Mouse (Mus musculus) neural tube, embryonic 10.5 days (tissue): ENCODE data around the gene Mpst.
A peak's percentile ranks its signal among the peaks of the same experiment; 100 is the strongest.

Source experiments
- DNase-seq: peaks from one replicate; pipeline ENCODE4 v3.0.0-alpha.2; 2017; ENCODE audit warnings: low spot score; ENCODE audit errors: extremely low spot score

Mpst gene

GRCm38 (mm10) chr15:78406293-78406934 is at the start of gene Mpst:
Gene Mpst (plus strand): TSS chr15:78406416.
- peak; percentile 92 for DNase-seq

- no peak for DNase-seq
Observed at GRCm38 (mm10) chr15:78365916-78366315, 40.3 kb upstream of the Mpst start.

- DNase-seq, result no peak
Observed at GRCm38 (mm10) chr15:78366875-78367274, 39.3 kb upstream of the Mpst start.

- no peak for DNase-seq
Observed at GRCm38 (mm10) chr15:78367811-78368210, 38.4 kb upstream of the Mpst start.

GRCm38 (mm10) chr15:78368926-78369346 is 37.3 kb upstream of the Mpst start:
- DNase-seq, result peak; percentile 52

- no peak for DNase-seq
Observed at GRCm38 (mm10) chr15:78369641-78370040, 36.6 kb upstream of the Mpst start.

GRCm38 (mm10) chr15:78372796-78373195 is 33.4 kb upstream of the Mpst start:
- no peak for DNase-seq

- DNase-seq, result no peak
Observed at GRCm38 (mm10) chr15:78374204-78374603, 32.0 kb upstream of the Mpst start.

- DNase-seq, result no peak
Observed at GRCm38 (mm10) chr15:78377859-78378258, 28.4 kb upstream of the Mpst start.

- no peak for DNase-seq
Observed at GRCm38 (mm10) chr15:78378556-78378955, 27.7 kb upstream of the Mpst start.

GRCm38 (mm10) chr15:78380208-78380607 is 26.0 kb upstream of the Mpst start:
- DNase-seq, result no peak

GRCm38 (mm10) chr15:78380741-78381140 is 25.5 kb upstream of the Mpst start:
- no peak for DNase-seq

- no peak for DNase-seq
Observed at GRCm38 (mm10) chr15:78382115-78382514, 24.1 kb upstream of the Mpst start.

GRCm38 (mm10) chr15:78383450-78384219 is 22.6 kb upstream of the Mpst start:
- no peak for DNase-seq

GRCm38 (mm10) chr15:78384220-78385116 is 21.7 kb upstream of the Mpst start:
- no peak for DNase-seq

- no peak for DNase-seq
Observed at GRCm38 (mm10) chr15:78385564-78385963, 20.7 kb upstream of the Mpst start.

GRCm38 (mm10) chr15:78390855-78391254 is 15.4 kb upstream of the Mpst start:
- DNase-seq, result no peak

- no peak for DNase-seq
Observed at GRCm38 (mm10) chr15:78395478-78395962, 10.7 kb upstream of the Mpst start, which contains the start of gene Tex33. Gene Tex33 (minus strand): TSS chr15:78395912.

- no peak for DNase-seq
Observed at GRCm38 (mm10) chr15:78401345-78401744, 4.9 kb upstream of the Mpst start.

GRCm38 (mm10) chr15:78401921-78402320 is 4.3 kb upstream of the Mpst start:
- no peak for DNase-seq

- no peak for DNase-seq
Observed at GRCm38 (mm10) chr15:78402423-78402822, 3.8 kb upstream of the Mpst start.
